Mouse (Mus musculus): ENCODE data around the gene Ptprd. TPM values are rescaled to one million over a fixed set of nuclear protein-coding genes. Genes with fewer than 3 reads are reported as not detected.

The Ptprd gene
- total RNA-seq, 2 experiments from 2014 or later, result 159 to 195 TPM

DNA sequence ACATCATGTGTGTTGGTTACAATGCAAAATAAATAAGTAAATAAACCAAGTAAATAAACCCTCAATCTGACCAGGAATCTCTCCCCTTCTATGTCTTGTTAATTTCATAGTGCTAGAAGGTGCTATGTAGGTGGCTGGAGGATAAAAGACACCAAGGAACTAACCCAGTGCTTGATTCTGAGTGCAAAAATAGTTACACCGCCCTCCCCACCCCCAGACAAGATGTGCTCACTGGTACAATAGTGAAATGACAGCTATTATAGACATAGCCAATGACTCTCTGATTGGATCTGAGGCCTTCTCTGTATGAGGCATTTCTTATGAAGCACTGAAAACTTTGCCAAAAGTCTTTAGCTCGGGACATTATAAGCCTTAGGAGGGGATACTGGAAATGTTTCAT lies 1857.6 kb downstream of the Ptprd start:
- DNase-seq (ENCODE audit: extremely low spot score in 1 of 2, low spot score in 1 of 2), result no peak

DNA sequence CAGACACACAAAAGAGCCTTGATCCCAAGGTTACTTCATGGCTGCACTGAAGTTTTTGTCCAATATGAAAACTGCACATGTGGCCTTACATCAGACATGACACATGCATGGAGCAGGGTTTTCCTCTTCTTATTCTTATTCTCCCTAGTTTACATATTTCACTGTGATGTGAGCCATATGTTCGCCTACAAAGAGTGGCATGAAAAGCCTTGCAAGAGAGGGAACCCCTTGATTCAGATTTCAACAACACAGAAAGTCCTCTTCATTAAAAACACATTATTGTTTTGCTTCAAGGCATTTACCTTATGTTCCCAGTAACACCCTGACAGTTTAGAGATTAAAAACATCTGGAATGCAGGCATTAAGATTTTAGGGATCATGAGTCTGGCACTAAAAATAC lies 1859.3 kb downstream of the Ptprd start:
- DNase-seq (ENCODE audit: extremely low spot score in 1 of 2, low spot score in 1 of 2), result no peak

DNA sequence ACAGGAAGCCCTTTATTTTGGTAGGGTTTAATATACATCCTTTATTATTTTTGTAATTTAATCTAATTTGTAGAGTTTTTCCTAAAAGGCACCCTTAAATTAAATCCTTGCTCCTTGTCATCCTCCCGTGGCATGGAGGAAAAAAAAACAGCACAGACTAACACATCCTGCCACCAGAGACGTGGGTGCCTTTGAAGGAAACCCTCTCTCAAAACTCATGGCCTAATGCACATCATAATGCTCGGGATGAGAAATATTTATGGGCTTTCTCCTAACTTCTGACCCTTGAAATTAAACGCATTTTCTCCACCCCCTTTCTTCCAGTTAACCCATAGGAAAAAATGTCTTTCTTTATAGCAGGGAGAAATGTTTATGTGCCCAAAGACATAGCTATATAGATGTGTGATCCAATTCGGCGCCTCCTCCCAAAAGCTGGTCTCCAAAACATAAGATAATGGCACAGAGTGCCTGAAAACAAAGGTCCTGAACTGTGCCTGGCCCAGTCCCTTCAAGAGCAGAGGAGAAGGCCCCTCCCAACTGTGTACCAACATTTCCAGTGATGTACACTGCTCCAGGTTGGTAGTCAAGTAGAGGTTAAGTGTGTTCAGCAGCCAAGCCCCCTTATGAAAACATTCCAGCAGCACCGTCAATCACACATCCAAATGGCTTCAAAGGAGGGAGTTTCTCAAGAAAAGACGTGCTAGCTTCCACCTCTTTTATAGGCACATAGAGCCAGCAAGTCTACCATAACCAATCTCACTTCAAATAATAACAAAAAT lies 1860.4 kb downstream of the Ptprd start:
- DNase-seq (ENCODE audit: extremely low spot score in 1 of 2, low spot score in 1 of 2), result no peak

DNA sequence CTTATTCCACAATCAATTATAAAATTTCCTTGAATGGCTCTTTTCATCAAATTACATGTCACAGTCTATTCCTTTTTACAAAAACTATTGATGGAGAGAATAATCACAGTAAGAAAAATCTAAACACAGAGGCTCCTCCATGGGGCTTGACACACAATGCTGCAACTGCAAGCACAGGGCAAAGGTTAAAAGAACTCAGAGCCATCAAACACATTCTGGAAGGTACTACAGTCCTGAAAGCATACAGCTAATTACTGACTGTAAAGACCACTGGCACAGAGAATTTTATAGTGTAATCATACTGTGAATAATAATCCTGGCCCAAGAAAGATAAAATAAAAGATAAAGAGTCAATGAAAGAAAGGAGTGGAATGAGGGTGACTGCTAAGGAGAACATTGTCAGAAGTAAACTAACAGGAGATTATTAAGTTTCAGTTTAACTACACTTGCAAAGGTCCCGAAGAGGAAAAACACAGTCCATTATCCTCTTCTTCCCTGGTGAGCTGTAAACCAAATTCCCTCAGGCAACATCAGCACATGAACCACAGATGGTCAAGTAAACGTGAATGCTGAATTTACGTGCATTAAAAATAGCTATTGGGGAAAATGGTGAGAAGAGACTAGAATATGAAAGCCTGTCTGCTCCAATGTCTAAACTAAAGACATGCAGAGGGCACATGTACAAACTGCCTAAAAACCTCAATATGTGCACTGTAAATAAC lies 1861.4 kb downstream of the Ptprd start:
- DNase-seq (ENCODE audit: extremely low spot score in 1 of 2, low spot score in 1 of 2), result no peak

DNA sequence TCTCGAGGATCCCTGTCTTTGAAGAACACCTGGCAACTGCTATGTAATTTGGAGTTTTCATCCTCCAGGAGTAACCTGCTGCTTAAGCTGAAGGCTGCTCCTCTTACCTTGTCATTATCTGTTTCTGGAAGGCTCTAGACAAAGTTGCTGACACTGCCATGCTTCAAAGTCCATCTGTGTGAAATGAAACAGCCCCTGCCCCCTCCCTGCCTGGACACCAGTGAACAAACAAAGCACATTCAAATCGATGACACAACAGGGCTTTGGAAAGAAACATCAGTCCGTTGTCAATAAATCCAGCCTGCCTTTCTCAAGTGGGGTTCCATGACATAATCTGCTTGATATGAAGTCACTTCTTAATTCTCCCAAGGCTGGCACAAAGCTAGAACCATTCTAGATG lies 1867.7 kb downstream of the Ptprd start:
- no peak for DNase-seq (ENCODE audit: extremely low spot score in 1 of 2, low spot score in 1 of 2)

DNA sequence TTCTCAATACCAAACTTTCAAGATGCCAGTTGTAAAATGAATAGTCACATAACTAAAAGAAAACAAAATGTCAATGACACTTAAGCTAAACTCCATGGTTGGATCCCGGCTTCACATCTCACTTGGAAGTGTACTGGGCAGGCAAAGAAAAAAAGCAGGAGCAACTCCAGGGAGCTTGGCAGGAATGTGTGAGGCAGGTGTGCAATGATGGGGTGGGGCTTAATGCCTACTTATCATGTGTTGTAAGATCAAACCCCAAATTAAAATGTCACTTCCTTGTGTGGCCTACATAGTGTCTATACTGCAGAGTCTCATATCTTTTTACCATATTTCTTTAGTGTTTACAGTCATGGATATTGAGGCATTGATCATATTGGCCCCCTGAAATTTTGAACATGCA lies 1873.8 kb downstream of the Ptprd start:
- DNase-seq (ENCODE audit: extremely low spot score in 1 of 2, low spot score in 1 of 2), result no peak

DNA sequence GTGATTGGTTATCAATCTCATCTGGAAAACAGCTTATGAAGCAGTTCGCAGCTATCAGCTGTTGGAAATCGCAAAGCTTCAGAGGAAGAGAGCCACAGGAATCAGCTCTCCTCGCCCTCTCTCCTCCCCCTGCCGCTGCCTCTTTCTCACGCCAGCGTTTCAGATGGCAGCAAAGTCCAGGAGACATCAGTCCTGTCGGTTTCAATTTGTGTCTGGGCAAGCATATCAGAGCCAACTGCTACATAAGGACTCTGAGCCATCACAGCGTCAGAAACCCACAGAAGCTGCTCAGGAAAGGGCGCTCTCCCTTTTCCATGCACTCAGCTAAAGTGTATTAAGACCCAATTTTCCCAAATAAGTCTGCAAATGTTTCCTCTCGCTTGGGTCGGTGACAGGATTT lies 1884.4 kb downstream of the Ptprd start:
- no peak for DNase-seq (ENCODE audit: extremely low spot score in 1 of 2, low spot score in 1 of 2)

DNA sequence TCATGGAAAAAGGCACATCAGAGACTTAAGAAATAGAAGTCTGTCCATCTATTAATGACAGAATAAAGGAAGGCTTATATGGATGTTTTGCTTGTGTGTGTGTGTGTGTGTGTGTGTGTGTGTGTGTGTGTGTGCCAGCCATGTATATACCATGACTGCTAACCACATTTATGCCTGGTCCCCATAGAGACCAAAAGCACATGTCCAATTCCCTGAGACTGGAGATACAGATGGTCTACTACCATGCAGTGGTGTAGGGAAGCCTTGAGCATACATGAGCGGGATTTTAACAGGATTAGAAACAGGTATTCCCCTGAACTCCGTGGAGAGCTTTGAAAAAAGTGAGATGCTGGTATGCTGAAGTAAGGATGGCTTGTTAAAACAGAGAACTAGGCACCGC lies 1886.1 kb downstream of the Ptprd start:
- no peak for DNase-seq (ENCODE audit: extremely low spot score in 1 of 2, low spot score in 1 of 2)

DNA sequence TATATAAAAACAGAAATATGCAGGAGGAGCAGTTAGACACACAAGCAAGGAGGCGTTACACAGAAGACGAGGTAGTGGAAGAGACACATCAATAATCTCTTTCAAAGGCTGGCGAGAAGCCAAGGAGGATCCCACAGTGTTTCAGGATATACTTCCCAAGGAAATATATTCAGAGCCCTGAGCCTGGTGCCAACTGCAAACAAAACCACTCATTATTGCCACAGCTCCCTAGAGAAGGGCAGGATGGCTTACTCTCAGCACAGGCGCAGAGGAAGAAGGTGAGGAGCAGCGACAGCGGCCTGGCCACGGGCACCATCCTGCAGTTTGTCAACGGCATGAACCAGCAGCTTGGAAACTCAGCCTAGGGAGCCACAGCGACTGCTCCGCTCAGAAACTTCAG lies 1886.8 kb downstream of the Ptprd start:
- DNase-seq (ENCODE audit: extremely low spot score in 1 of 2, low spot score in 1 of 2), result no peak

DNA sequence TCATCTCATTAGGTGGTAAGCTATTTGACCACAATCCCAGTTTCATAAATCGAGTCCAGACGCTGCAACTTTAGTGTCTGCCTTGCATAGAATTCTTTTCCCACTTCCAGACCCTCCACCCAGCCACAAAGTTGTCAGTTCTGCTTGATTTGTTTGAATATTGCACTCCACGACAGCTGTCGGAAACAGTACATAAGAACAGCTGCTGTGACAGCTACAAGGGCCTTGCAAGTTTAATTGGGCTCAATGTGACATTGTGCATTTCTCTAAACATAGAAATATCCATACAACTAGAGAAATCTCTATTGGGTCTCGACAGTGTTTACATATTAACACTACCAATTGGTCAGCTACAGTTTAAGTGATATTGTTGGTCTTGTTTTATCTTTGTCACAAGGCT lies 1887.3 kb downstream of the Ptprd start:
- no peak for DNase-seq (ENCODE audit: extremely low spot score in 1 of 2, low spot score in 1 of 2)

DNA sequence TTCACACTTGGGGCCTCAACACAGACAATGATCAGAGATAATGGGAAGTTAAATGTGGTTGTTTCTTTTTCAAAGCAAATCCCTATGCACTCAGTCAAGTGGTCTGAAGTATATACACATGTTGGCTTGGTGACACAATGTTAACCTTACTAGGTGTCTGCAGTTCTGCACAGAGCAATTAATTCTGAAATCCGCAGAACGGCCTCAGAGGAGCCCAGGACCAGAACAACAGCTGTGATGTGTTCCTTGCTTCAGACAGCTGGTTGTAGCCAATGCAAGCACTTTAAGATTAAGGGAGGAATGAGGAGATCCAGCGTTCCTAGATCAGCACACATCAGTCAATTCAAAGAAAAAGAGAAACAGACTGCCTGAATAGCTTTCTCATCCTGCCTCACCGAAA lies 1891.9 kb downstream of the Ptprd start:
- DNase-seq (ENCODE audit: extremely low spot score in 1 of 2, low spot score in 1 of 2), result no peak

DNA sequence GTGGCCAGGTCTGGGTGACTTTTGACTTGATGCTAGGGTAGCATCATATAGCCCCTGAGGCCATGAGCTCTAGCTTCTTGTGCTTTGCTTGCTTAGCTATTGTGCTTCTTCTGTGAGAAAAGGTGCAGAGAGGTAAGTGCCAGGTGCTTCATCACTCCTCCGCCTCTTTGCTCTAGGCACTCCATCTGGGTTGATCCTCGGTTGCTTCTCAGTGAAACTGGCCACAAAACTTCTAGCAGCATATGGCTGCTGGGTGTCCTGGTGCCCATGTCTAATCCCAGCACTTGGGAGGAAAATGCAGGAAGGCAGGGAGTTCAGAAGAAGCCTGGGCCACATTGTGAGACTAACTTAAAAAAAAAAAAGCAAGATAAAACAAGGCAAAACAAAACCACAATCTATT lies 1895.8 kb downstream of the Ptprd start:
- DNase-seq (ENCODE audit: extremely low spot score in 1 of 2, low spot score in 1 of 2), result no peak

DNA sequence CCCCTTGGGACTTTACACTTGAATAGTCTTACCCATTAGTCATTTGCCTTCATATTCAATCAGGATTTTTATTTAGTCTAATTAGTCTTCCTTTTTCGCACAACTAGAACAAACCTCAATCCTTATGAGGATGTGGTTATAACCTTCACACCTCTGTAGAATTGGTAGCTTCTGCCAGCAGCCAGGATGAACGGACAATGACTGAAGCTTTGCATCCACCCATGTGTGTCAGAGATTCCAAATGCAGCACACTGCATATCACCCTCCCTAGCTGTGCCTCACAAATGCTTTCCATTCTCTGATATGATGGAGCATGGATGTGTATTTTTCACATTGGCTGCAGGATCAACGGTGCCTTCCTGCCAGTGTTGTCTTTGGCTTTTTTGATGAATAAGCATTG lies 1898.0 kb downstream of the Ptprd start:
- no peak for DNase-seq (ENCODE audit: extremely low spot score in 1 of 2, low spot score in 1 of 2)

DNA sequence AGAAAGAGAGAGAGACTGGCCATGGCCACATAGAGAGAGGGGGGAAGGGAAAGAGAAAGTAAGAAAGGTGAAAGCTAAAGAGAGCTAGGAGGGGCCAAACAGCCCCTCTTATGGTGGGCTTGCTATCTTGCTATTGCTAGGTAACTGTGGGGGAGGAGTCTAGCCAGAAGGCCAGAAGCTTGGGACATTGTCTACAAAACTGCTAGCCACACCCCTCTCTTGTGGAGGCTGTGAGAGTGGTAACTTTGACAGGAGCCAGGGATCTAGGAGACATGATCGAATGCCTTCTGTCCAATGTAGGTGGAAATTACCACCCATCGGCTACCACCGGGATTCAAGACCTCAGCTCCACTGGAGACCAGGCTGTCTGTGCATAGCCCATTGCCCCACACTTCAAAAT lies 1899.2 kb downstream of the Ptprd start:
- DNase-seq (ENCODE audit: extremely low spot score in 1 of 2, low spot score in 1 of 2), result no peak

DNA sequence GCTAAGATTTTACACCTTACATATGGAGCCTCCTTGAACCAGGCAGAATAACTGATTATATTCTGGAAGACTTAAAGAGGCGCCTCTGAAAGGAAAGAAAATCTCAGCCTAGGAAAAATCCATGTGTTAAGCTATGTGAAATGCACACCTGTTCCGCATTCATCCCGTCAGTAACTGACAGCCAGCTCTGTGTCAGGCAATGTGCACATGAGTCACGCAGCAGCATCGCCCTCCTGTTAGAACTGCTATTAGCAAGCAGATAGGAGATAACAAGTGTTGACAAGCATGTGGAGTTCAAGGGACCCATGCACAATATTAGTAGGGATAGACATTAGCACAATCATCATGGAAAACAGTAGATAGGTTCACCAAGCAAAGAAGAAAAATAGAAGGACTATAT lies 1905.8 kb downstream of the Ptprd start:
- DNase-seq (ENCODE audit: extremely low spot score in 1 of 2, low spot score in 1 of 2), result no peak

DNA sequence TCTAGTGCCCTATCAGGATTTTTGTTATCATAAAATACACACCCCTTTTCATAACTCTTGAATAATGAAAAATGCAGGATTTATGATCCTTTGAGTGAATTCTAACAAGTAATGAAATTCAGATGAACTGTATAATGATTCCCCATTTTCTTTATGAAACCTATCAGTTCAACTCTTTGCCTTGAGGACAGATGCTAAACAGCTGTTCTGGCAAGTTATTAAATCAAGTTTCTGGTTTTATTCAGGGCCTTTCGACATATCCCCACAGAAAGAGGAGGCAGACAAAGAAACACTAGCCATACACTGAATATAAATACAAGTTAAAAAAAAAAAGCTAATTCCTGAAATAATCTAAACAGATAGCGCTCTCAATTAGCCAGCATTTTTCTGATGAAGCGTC lies 1914.4 kb downstream of the Ptprd start:
- DNase-seq (ENCODE audit: extremely low spot score in 1 of 2, low spot score in 1 of 2), result no peak

DNA sequence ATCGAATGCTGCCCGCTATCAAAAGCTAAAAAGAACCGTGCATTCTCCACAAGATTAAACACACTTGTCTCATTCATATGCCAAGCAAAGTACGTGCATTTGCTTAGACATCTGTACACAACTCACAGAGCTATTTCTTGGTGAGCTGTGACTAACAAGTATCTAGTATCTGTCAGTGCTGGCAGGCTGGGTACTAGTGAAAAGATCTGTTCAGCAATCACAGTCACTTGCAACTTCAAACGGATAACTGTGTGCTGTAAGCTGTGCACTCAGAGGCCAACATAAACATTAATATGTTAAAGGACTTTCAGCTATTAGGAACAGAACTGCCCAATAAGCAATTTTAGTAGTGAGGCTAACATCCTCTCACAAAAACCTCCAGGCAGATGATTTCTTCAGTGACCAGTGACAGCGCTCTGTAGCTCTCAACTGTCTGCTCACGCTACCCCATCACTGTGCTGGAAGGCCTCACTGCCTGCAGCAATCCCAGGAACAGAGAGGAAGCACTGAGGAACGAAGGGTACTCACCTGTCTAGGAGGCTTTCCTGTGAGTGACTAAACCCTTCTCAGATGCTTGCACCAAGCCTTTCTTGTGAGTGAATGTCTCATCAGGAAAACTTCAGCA lies 1918.9 kb downstream of the Ptprd start:
- no peak for DNase-seq (ENCODE audit: extremely low spot score in 1 of 2, low spot score in 1 of 2)

DNA sequence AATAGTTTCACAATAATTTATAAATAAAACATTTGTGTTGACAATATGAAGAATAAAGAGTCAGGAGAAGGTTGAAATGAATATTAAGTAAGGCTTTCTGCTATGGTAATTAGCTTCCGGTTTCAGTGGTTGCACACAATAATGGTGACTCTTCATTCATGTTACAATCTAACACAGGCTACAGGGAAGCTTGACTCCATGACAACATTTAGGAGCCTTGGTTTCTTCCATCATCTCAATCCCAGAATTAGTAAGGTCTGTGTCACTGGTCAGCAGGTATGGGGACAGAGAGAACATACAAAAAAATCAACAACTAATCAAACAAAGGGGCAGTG lies 1921.3 kb downstream of the Ptprd start:
- no peak for DNase-seq (ENCODE audit: extremely low spot score in 1 of 2, low spot score in 1 of 2)

DNA sequence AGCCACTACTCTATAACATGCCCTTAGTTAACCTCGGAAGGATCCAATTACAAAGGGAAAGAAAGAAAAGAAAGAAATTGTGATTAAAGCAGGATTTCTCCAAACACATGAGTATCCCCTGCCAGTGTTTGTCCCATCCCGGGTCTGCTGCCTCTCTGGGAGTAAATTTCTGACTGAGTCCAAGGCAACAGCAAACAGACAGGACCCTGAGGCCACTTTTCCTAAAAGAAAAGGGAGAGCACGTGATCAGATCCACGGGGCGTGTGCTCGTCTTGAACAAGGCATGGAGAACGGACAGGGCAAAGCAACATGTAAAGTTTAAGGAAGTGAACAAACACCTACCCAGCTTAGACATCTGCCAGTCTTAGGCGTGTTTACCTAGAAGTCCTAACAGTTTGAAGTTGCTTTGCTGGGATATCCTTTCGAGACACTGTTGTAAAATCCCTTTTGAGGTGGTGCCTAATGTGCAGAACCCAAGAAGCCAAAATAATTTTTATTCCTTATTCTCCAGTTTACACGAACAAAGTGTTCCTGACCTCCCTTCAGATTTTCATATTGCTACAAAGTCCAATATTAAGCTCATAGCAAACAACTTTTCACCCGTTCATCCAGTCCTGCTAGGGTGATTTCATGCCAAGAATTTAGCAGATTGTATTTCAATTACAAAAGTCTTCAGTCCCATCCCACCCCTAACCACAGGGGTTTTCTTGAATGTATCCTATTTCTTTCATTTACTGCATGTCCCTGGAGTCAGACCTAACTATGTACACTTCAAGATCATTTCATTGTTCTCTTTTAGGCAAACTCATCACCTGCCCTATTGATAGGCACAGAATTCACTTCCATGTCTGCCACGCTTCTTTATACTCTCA lies 1921.9 kb downstream of the Ptprd start:
- DNase-seq (ENCODE audit: extremely low spot score in 1 of 2, low spot score in 1 of 2), result no peak

DNA sequence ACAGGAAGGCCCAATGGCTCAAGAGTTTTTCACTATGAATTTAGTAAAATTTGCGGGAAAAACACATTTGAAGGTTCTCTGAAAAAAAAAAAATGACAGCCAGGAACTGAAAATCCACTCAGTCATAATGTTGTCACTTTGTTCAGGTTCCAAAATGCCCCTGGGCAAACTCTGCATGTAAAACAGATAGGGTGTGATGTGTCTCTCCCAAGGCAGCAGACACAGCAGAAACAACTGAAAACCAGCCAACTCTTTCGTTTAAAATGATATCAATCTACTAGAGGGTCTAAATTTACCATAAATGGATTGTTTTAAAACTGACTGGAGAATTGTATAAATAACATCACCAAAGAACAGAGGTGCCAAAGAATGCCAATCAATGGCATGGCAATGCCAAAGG lies 1925.7 kb downstream of the Ptprd start:
- DNase-seq (ENCODE audit: extremely low spot score in 1 of 2, low spot score in 1 of 2), result no peak

DNA sequence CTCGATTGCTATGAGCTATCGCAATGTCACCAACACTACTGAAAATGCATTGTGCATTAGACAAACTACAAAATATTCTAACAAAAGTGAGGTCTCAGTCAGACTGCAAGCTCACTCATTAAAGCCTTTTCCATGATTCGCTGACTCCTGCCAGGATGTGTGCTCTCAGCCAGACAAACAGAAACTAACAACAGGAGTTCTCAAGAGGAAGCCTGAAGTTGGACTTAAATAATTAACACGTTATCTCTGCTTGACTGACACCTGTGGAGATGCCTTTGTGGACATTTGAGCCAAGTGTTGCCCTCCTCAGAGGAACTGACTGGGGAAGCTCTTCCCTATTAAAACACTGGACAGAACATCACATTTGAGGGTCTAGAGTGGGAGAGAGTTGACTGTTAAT lies 1928.9 kb downstream of the Ptprd start:
- DNase-seq (ENCODE audit: extremely low spot score in 1 of 2, low spot score in 1 of 2), result no peak

Data from layer of hippocampus, postnatal 25 days (tissue).